Mouse (Mus musculus): ENCODE results near the gene Pdzk1.

Gene Pdzk1

DNA sequence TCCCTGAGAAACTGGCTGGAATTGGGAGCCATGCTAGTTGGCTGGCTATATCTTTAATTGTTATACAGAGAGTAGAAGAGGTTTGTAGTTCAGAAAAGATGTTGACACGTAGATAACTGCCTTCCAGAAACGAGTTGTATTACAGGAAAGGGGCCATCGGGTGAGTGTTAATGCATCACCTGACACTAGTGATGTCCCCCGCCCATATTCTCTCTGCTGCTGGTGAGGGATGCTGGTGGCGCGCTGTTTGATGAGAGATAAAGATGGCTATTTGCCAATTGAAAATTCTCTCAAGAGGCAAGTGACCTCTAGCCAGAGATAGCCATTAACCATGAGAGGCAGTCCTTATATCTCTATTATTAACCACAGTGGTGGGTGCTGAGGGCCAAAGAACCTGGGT, 23.5 kb downstream of the Pdzk1 start:
- no peaks in the 10 kb centered on the region for H3K27me3 ChIP-seq (ENCODE audit: control insufficient read depth, insufficient read depth, low read length, poor library complexity, severe bottlenecking)

DNA sequence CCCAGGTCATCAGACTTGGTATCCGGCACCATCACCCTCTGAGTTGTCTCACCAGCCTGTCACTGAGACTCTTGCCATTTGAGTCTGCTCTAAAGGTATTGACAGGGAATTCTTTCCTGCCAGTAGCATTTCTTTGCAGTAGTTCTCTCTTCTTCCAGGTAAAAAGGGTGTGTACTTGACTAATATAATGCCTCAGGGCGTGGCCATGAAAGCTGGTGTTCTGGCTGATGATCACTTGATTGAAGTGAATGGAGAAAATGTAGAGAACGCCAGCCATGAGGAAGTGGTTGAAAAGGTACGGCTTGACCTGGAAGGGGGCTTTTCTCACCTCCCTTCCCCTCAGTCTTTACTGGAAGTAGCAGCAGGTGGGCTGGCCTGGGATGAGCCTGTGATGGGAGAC, 25.3 kb downstream of the Pdzk1 start:
- Histone ChIP-seq H3K27me3 (ENCODE audit: control insufficient read depth, insufficient read depth, low read length, poor library complexity, severe bottlenecking) (no peaks in the 10 kb centered on the region), H3K36me3 (ENCODE audit: control insufficient read depth, insufficient read depth, low read length, poor library complexity, severe bottlenecking) (no peaks in the 10 kb centered on the region)
- no peak for DNase-seq (ENCODE audit: low read depth, low spot score)

More for the DNA sequence above, 23.5 kb downstream of the Pdzk1 start:
- no peak for DNase-seq (ENCODE audit: low read depth, low spot score)
- H3K36me3 ChIP-seq (ENCODE audit: control insufficient read depth, insufficient read depth, low read length, poor library complexity, severe bottlenecking) = no peaks in the 10 kb centered on the region

DNA sequence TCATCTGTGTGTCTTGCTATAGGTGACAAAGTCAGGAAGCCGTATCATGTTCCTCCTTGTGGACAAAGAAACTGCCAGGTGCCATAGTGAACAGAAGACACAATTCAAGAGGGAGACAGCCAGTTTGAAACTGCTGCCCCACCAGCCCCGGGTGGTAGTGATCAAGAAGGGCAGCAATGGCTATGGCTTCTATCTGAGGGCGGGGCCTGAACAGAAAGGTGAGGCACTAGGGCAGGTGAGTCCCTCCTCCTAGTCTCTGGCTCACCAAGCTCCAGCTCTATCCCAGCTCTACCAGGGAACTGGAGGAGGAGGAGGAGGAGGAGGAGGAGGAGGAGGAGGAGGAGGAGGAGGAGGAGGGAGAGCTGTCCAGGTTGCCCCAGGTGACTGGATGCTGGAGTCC, 26.7 kb downstream of the Pdzk1 start:
- Histone ChIP-seq H3K36me3 (ENCODE audit: control insufficient read depth, insufficient read depth, low read length, poor library complexity, severe bottlenecking) (no peaks in the 10 kb centered on the region), H3K27me3 (ENCODE audit: control insufficient read depth, insufficient read depth, low read length, poor library complexity, severe bottlenecking) (no peaks in the 10 kb centered on the region)
- DNase-seq (ENCODE audit: low read depth, low spot score) = no peak

DNA sequence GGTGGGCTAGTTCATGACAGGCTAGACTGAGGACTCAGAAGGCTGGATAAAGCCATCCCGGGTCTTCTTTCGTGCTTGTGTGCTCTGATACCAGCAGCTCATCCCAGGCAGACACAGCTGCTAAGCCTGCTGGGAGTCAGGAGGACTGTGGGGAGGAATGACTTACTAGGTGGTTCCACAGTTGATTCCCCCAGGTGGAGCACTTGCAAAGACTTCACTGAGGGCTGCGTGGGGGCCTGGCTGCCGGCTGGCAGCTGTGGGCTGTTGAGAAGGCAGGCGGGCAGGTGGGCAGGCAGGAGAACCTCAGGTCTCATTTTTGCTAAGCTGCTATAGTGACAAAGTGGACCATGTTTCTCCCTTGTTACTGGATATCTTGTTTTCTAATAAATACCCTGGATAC, 31.4 kb downstream of the Pdzk1 start:
- DNase-seq (ENCODE audit: low read depth, low spot score) = no peak
- Histone ChIP-seq H3K36me3 (ENCODE audit: control insufficient read depth, insufficient read depth, low read length, poor library complexity, severe bottlenecking) (no peaks in the 10 kb centered on the region), H3K27me3 (ENCODE audit: control insufficient read depth, insufficient read depth, low read length, poor library complexity, severe bottlenecking) (no peaks in the 10 kb centered on the region)

DNA sequence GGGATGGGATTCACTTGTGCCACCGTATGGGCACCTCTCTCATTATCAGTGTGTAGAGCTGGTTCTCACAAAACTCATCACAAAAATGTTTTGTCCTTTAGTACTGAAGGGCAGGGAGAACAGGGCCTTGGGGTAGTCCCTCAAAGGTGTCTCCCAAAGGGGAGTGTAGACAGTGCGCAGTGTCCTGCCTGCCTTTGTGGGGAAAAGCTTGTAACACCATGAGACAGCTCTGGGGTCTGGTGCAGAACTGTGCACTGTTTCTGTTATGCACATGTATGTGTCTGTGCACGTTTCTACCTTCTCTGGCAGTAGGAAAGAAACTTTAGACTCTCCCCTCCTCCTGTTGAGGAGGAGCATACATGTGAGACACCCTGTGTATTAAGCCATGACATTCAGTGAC, 38.8 kb downstream of the Pdzk1 start:
- DNase-seq (ENCODE audit: low read depth, low spot score) = no peak
- no peaks in the 10 kb centered on the region for H3K27me3 ChIP-seq (ENCODE audit: control insufficient read depth, insufficient read depth, low read length, poor library complexity, severe bottlenecking)
- no peaks in the 10 kb centered on the region; the same call in none of the 2 replicates for H3K36me3 ChIP-seq (ENCODE audit: control insufficient read depth, insufficient read depth, low read length, poor library complexity, severe bottlenecking)

DNA sequence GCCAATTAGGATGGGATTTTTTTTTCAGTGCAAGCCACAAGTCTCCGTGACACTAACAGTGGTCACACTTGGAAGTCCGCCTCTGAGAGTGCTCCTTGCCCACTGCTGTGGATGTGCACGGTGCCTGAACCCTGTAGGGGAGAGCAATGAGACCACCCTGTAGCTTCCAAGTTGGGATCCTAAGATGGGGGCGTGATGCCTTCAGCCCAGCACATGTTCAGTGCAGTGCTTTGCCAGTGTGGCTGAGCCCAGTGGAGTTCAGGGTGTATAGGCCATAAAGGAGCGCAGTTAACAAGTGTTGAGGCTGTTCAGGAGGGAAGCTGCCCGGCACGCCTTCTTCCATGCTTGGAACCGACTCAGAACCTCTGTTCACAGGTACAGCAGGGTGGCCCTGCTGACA, 39.5 kb downstream of the Pdzk1 start:
- no peak for DNase-seq (ENCODE audit: low read depth, low spot score)
- no peaks in the 10 kb centered on the region; the same call in none of the 2 replicates for H3K36me3 ChIP-seq (ENCODE audit: control insufficient read depth, insufficient read depth, low read length, poor library complexity, severe bottlenecking)
- no peaks in the 10 kb centered on the region for H3K27me3 ChIP-seq (ENCODE audit: control insufficient read depth, insufficient read depth, low read length, poor library complexity, severe bottlenecking)

DNA sequence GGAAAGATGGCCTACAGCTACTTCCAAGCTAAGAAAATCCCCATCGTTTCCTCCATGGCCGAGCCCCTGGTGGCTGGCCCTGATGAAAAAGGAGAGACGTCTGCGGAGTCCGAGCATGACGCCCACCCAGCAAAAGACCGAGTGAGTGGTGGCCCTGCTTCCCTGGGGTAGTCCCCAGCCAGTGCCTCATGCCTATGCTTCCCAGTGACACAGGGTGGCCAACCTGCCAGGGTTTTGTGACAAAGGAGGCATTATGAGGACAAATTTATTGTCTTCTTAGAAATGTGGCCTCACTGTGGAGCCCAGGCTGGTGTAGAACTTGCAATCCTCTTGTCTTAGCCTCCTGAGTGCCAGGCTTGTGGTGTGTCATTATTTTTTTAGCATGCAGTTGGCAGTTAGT, 40.0 kb downstream of the Pdzk1 start:
- DNase-seq (ENCODE audit: low read depth, low spot score) = no peak
- H3K36me3 ChIP-seq (ENCODE audit: control insufficient read depth, insufficient read depth, low read length, poor library complexity, severe bottlenecking) = no peaks in the 10 kb centered on the region; the same call in none of the 2 replicates
- no peaks in the 10 kb centered on the region for H3K27me3 ChIP-seq (ENCODE audit: control insufficient read depth, insufficient read depth, low read length, poor library complexity, severe bottlenecking)

DNA sequence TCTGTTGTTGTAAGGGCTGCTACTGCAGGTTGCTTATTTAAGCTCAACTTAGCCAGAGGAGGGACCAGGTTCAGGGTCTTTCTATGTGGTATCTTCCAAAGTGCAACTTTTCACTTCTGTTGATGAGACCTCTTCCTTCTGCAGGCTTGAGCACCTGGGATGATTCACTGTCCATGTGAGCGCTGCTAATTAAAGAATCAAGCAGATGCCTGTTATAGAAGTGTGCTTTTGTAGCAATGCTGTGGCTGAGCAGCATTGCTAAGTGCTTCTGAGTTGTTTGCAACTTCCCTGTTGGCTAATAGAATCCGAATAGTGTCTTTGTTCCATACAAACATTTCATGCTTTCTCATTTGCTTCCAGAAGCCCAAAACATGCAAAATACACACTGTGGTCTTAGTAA, 41.2 kb downstream of the Pdzk1 start:
- H3K36me3 ChIP-seq (ENCODE audit: control insufficient read depth, insufficient read depth, low read length, poor library complexity, severe bottlenecking) = peaks cover 2% of the 10 kb centered on the region
- DNase-seq (ENCODE audit: low read depth, low spot score) = no peak
- no peaks in the 10 kb centered on the region for H3K27me3 ChIP-seq (ENCODE audit: control insufficient read depth, insufficient read depth, low read length, poor library complexity, severe bottlenecking)

DNA sequence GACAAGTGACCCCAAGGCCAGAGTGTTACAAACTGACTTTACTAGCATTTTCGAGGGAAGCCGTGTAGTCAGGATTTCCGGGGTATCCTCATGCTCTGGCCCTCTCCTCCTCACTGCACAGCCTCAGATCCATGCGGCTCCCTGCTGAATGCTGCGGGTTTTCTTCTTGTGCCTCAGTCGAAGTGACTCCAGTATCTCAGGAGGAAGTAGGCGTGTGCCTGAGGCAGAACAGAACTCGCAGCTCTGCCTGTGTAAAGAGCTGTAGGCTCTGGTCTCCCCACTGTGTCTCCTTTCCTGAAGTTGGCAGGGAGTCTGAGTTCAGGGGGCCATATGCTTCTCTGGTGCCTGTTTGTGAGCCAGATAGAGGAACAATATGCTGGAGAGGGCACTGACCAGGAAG, 42.0 kb downstream of the Pdzk1 start:
- Histone ChIP-seq H3K27me3 (ENCODE audit: control insufficient read depth, insufficient read depth, low read length, poor library complexity, severe bottlenecking) (no peaks in the 10 kb centered on the region), H3K36me3 (ENCODE audit: control insufficient read depth, insufficient read depth, low read length, poor library complexity, severe bottlenecking) (peaks cover 3% of the 10 kb centered on the region)
- DNase-seq (ENCODE audit: low read depth, low spot score) = no peak

DNA sequence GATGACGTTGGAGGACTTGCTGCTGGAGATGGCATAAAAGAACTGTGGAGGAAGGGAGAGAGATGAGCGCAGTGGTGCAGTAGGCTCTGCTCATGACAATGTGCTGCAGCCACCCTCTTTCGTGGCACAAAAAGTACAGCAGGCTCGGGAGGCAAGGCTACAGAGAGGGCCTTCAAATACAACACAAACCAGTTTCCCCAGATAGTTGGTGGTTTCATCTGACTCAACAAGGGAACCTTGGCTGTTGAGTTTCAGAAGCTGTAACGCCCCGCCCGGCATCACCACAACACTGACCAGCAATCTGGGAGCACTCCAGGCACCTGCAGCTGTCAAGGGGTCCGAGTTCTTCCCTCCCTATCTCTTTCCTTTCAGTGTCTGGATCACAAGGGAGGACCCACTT, 43.4 kb downstream of the Pdzk1 start:
- Histone ChIP-seq H3K36me3 (ENCODE audit: control insufficient read depth, insufficient read depth, low read length, poor library complexity, severe bottlenecking) (peaks cover 3% of the 10 kb centered on the region), H3K27me3 (ENCODE audit: control insufficient read depth, insufficient read depth, low read length, poor library complexity, severe bottlenecking) (no peaks in the 10 kb centered on the region)
- DNase-seq (ENCODE audit: low read depth, low spot score) = no peak

DNA sequence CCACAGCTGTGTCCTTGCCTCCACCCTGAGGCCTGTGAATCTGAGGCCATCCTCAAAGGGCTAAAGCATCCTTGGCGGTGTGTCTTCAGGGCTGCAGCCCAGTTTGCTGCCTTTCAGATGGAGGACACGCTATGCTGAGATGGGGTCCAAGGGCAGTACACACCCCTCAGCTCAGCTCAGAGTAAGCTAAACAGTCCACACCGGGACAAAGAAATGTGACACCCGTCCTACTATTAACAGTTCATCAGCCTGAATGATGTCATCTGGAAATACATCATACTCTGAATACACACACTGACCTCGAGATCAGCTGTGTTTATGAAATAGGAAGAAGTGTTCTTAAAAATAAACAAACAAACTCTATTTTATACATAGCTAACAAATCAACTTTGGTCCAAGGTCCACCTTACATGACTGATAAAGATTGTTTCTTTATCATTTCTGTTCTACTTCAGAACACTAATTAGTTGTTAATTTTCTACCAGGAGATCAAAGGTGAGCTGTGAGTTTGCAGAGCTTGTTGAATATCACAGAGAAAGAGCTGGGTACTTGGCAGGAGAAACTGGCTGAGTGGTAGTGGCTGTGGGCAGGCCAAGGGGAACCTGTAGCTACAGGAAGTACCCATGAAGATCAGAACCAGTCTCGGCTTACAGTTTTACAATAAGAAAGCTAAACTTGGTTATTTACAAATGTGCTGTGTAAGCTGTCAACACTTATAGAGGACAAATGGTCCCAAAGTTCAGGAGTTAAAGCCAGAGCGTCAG, 45.9 kb downstream of the Pdzk1 start:
- Histone ChIP-seq H3K36me3 (ENCODE audit: control insufficient read depth, insufficient read depth, low read length, poor library complexity, severe bottlenecking) (peaks cover 3% of the 10 kb centered on the region), H3K27me3 (ENCODE audit: control insufficient read depth, insufficient read depth, low read length, poor library complexity, severe bottlenecking) (no peaks in the 10 kb centered on the region)
- no peak for DNase-seq (ENCODE audit: low read depth, low spot score)

DNA sequence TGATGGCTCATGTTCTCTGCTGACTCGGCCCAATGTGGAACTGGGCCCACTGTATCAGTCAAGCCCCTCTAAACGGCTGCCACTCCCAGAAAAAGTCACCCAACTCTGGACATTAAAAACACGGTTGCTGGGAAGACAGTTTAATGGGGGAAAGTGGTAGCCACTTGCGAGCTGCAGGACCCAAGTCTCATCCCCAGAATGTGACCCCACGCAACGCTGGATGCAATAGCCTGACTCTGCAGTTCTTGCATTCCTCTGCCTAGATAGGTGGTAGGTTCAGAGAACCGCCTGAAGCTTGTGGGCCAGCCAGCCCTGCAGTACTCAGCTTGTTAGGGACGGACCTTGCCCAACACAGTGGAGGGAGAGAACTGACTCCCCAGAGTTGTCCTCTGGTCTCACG, 50.5 kb downstream of the Pdzk1 start:
- Histone ChIP-seq H3K36me3 (ENCODE audit: control insufficient read depth, insufficient read depth, low read length, poor library complexity, severe bottlenecking) (peaks cover 6% of the 10 kb centered on the region), H3K27me3 (ENCODE audit: control insufficient read depth, insufficient read depth, low read length, poor library complexity, severe bottlenecking) (no peaks in the 10 kb centered on the region)
- no peak for DNase-seq (ENCODE audit: low read depth, low spot score)

DNA sequence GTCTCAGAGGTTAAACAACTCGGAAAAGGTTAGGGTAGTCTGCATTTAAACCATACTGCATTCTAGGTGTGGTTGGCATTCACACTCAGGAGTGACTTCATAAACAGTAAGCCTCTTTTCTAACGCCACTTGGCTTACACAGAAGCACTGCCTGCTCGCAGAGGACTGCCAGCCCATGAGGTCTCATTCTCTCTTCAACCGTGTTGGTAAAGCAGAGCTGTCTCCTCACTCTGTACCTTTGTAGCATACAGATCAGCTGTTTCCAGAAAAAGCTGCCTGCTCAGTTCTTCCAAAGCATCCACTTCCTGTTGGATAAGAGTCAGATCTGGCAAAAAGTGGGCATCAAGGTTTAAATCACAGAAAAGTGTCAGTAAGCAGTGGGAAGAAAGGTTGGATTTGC, 51.3 kb downstream of the Pdzk1 start:
- Histone ChIP-seq H3K36me3 (ENCODE audit: control insufficient read depth, insufficient read depth, low read length, poor library complexity, severe bottlenecking) (peaks cover 6% of the 10 kb centered on the region; the same call in 1 of the 2 replicates), H3K27me3 (ENCODE audit: control insufficient read depth, insufficient read depth, low read length, poor library complexity, severe bottlenecking) (no peaks in the 10 kb centered on the region)
- DNase-seq (ENCODE audit: low read depth, low spot score) = no peak

DNA sequence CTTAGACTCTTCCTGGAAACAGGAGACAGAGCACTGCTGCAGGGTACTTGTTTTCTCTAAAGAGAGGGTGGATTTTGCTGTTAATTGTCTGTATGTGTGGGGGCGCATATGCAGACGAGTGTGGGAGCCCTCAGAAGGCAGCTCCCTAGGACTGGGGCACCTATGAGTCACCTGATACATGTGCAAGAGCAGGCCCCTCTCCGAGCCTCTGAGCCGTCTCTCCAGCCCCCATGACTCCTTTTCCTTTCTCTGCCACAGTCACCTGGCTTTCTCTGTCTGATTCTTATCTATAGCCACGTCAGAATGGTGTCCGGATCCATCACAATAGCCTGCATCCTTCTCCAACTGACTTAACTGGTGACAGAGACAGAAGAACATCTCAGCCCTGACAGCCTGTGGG, 52.5 kb downstream of the Pdzk1 start:
- DNase-seq (ENCODE audit: low read depth, low spot score) = no peak
- H3K27me3 ChIP-seq (ENCODE audit: control insufficient read depth, insufficient read depth, low read length, poor library complexity, severe bottlenecking) = no peaks in the 10 kb centered on the region

DNA sequence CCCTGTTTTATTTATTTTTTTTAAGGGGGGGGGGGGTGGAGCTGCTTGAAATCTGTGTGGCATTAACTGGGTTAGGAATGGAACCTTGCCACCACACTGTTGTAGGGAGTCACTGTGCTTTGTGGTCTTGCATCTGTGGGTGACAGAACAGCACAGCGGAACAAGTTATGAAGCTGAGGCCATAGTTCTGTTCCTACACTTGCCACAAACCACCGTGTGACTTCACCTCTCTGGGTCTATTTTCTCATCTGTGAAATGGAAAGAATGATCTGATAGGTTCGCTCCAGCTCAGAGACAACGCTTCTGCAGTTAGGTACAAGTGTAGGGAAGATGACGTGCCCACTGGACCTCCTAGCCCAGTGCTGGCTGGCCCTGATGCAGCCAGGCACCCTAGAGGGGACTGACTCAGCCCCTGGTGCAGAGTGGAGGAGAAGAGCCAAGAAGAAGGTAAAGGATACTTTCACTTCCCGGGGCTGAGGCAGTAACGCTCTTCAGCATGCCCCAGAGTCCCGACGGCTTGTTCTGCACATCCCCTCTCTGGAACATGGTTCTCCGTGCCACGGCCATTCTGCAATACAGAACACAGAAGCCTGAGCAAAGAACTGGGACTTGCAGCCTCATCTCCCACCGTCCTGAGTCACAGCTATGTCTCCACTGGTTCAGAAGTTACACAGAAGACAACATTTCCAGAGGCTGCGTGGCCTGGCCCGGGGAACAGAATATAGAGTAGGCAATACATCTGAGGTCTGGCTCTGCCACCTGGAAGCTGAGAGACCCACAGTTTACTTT, 53.2 kb downstream of the Pdzk1 start:
- no peak for DNase-seq (ENCODE audit: low read depth, low spot score)

More for the DNA sequence above, 52.5 kb downstream of the Pdzk1 start:
- peaks cover 6% of the 10 kb centered on the region; the same call in 1 of the 2 replicates for H3K36me3 ChIP-seq (ENCODE audit: control insufficient read depth, insufficient read depth, low read length, poor library complexity, severe bottlenecking)

More for the DNA sequence above, 53.2 kb downstream of the Pdzk1 start:
- Histone ChIP-seq H3K36me3 (ENCODE audit: control insufficient read depth, insufficient read depth, low read length, poor library complexity, severe bottlenecking) (peaks cover 6% of the 10 kb centered on the region; the same call in 1 of the 2 replicates), H3K27me3 (ENCODE audit: control insufficient read depth, insufficient read depth, low read length, poor library complexity, severe bottlenecking) (no peaks in the 10 kb centered on the region)

All from splenic B cell, adult 2 months (primary cell).